Mouse (Mus musculus) activated CD4-positive, CD25-positive, alpha-beta regulatory T cell, adult 4 months (primary cell): ENCODE measurements around the gene Gbp2. TPM values are rescaled to one million over a fixed set of nuclear protein-coding genes. Genes with fewer than 3 reads are reported as not detected.
"Not testable (repeated sequence)": the region's sequence is repeated elsewhere in the genome, so short reads cannot be mapped to it uniquely, and the experiment has no call there.

ENCODE experiments used
- ATAC-seq: one replicate; pipeline ENCODE4 v1.8.0; 2017
- polyA plus RNA-seq, 2 experiments: library from polyadenylated mRNA; unstranded; fragments of 100-300 nt; shearing (Covaris generic); gene quantifications; one replicate each; pipeline ENCODE4 v1.2.1; 2017

Gbp2 gene
- polyA plus RNA-seq = 100 to 1,000 TPM; 109 to 135 TPM

GRCm38 (mm10) chr3:142620111-142620955, at the start of gene Gbp2:
TSS of gene Gbp2 (plus strand) at chr3:142620602.
- peak; percentile 53 for ATAC-seq

DNA sequence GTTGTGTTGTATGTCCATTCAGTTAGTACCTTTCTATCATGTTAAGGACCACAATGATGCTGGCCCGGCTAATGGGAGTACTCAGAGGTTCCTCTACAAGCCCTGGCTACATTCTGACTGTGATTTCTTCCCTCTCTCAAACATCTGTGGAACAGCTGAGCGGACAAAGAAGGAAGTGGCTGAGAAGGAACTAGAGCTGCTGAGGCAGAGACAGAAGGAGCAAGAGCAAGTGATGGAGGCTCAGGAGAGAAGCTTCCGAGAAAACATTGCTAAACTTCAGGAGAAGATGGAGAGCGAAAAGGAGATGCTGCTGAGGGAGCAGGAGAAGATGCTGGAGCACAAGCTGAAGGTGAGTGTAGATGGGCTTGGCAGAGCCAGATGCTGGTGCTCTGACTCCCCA, 49.7 kb upstream of the Gbp2 start:
- no peak for ATAC-seq

DNA sequence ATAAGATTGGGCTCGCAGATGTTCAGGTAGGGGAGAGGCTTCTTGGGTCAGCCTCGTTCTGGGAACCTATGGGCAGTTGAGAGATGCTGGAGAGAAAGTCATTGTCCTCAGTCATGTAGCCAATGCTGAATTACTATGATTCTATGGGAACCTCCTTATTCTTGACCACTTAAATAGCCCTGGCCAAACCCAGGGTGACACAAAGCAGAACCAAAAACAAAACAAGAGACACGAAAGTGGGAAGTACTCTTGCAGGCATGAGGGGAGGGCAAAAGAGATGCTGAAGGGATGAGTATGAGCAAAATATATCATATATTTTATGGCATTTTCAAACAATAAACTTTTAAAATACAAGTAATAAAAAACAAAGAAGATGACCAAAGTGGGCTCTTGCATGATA, 43.3 kb upstream of the Gbp2 start:
- no peak for ATAC-seq

GRCm38 (mm10) chr3:142578342-142578741, 42.1 kb upstream of the Gbp2 start:
- peak; percentile 60 for ATAC-seq

- no peak for ATAC-seq
These were observed 37.3 kb upstream of the Gbp2 start for GRCm38 (mm10) chr3:142583067-142583466.

DNA sequence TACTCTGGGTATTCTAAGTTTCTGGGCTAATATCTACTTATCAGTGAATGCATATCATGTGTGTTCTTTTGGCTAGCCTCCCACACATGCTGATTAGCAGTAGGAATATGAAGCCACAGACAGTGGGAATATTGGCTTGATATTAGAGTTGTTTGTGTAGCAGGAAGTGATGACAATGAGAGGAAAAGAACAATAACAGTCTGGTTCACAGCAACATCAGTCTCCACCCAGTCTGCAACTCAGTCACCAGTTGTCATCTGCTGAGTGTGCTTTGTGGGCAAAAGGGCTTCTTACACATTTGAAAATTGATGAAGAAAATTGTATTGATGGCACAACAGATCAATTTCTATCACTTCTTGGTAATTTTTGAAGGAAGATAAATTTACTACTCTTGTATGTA, 33.0 kb upstream of the Gbp2 start:
- ATAC-seq = peak; percentile 78

DNA sequence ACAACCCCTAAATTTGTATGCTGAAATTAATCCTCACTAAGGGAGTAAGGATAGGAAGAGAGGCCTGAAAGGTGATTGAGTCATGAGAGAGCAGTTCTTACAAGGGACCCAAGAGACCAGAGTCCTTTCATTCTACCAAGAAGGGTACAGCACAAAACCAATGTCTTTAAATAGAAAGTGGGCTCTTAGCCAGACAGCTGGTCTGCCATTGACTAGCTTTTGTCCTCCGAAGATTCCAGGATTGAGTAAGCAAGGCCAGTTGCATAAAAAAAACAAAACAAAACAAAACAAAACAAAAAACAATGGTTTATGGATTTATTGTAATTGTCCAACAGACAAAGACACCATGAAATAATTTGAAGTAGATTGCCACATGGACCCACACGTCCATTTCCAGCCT, 31.5 kb upstream of the Gbp2 start:
- ATAC-seq = no peak

GRCm38 (mm10) chr3:142590431-142591067, 29.9 kb upstream of the Gbp2 start:
- peak; percentile 35 for ATAC-seq

GRCm38 (mm10) chr3:142594547-142594946, 25.9 kb upstream of the Gbp2 start, which contains the start of gene Gbp2b:
TSS of gene Gbp2b (plus strand) at chr3:142594847.
- ATAC-seq = no peak

GRCm38 (mm10) chr3:142597923-142598322, 22.5 kb upstream of the Gbp2 start:
- ATAC-seq = no peak

DNA sequence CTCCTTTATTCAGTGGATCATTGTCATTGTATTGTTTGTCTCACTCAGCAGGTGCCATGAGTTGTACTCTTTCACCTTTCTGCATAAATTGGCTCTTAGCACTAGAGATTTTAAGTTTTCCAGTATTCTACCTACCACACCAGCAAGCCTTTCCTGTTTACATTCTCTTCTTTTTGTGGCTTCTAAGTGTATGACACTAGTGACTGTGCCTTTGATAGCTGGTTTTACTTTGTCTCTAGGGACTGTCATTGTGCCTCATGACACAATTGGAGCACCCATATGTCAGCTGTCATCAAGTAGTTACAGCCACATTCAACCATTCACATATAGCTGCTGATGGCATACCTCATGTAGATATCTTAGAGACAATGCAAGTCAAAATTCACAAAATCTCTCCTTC, 18.7 kb upstream of the Gbp2 start:
- ATAC-seq = peak; percentile 36

DNA sequence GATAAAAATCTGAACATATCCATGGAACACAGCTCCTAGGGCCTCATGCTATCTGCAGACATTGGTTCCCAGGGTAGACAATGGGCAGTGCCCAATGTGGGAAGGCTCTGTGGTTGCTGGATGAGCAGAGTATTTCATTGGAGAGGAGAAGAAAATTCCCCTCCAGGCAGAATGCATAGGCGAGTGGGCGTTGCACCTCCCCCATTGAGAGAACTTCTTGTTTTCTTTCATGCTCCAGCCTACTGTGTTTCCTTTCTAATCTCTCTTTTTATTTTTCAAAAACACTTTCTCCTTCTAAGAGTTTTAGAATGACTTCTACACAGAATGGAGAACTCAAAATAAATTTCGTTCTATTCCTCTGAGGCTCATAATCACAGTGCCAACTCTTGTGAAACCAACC, 1.7 kb upstream of the Gbp2 start:
- ATAC-seq = peak; percentile 5

GRCm38 (mm10) chr3:142619606-142620005, 796 bp upstream of the Gbp2 start:
- peak; percentile 65 for ATAC-seq

DNA sequence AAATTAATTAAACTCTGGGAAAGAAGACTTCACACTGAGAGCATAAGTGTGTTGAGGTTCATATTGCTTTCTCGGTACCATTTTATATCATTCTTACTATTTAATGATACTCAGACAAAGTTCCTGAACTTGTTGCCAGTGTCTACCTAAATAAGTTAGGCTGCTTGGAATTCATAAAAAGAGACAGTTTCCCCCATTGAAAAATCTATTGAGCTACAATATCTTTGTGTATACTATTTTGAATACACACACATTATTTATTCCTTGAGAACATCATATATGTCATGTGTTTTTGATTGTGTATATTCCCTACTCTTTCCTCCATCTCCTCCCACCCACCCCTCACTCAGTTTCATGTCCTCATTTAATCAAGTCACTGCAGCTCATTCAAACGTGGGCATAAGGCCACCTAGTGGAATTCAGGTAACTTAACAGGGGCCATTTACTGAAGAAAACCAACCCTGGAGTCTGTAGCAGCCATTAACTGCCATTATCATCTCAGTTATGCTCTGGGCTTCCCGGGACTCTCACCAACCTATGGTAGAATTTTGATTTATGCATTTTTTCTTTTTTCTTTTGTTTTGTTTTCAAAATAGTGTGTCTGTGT, 657 bp downstream of the Gbp2 start:
- ATAC-seq = peak; percentile 67

DNA sequence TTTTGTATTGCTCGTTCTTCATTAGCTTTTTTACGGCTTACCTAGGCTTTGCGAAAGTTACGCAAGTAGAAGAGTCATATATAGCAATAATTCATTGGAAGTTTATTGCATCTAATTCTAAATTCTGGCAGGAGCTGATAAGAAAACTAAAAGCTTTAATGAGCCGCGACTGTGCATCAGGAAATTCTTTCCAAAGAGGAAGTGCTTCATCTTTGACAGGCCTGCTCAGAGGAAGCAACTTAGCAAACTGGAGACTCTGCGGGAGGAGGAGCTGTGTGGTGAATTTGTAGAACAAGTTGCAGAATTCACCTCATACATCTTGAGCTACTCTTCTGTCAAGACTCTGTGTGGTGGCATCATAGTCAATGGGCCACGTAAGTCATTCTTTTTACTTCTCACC, 10.0 kb downstream of the Gbp2 start:
- no peak for ATAC-seq

DNA sequence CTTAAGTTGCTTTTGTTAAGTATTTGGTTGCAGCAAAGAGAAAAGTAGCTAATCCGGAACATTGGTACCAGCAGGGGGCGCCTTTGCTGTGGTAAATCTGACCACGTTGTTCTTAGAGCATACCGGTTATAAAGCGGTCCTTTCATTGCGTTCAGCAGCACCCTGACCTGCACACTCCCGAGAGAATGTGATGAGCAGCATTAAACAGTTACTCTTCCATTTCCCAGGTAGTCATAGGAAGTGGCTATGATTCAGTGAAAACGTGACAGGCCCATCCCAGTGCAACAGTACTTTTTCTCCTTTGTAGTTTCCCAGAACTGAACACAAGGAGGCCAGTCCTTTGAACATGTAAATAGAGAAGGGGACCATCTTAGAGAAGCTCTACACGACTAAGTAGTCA, 19.8 kb downstream of the Gbp2 start:
- ATAC-seq = no peak

DNA sequence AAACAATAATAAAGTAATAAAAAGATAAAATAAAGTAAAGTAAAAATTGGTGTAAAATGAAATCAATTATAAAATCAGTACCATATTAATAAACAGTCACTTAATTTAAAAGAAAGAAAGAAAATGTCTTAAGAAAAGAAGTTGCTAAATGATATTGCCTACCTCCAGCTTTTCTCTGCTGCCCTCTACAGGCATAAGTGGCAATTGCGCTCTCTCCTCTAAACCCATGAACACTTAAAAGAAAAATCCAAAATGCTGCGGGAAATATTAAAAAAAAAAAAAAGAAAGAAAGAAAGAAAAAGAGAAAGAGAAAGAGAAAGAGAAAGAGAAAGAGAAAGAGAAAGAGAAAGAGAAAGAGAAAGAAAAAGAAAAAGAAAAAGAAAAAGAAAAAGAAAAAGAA, 25.5 kb downstream of the Gbp2 start:
- peak; percentile 63 for ATAC-seq

GRCm38 (mm10) chr3:142647836-142648235, 27.4 kb downstream of the Gbp2 start:
- ATAC-seq = not testable (repeated sequence)

- no peak for ATAC-seq
These were observed 29.8 kb downstream of the Gbp2 start for GRCm38 (mm10) chr3:142650205-142650604.

DNA sequence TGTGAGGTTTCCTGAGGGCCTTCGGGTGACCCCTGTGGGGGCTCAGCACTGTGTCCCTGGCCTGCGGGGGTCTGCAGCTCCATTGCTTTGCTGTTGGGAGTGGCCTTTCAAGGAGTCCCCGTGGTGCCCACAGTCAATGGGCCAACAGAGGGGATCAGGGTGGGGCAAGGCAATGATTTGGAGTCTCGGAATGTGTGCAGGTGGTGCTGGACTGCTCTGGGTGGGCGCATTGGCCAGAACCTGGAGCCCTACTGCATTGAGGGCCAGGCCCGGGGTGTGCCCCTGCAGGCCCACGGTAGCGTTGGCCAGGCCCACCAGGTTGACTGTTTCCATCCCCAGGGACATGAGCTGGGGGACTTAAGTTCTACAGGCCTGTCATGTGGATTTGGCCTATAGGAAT, 44.3 kb downstream of the Gbp2 start:
- no peak for ATAC-seq

- ATAC-seq = peak; percentile 46
These were observed 54.2 kb downstream of the Gbp2 start for GRCm38 (mm10) chr3:142674607-142675006.
